Mouse (Mus musculus) midbrain, embryonic 13.5 days (tissue): ENCODE measurements around the gene Coro1b. TPM values are rescaled to one million over a fixed set of nuclear protein-coding genes. Genes with fewer than 3 reads are reported as not detected.

Source experiments
- ATAC-seq: fragments of 200-750 bp; cut with Nextera tagmentation; 2 replicates; pipeline ENCODE4 v1.8.0; 2017; ENCODE audit warnings: mild to moderate bottlenecking, moderate TSS enrichment, moderate library complexity
- H3K27ac ChIP-seq: fragments of 300-500 bp; sonication (generic); 2 replicates; pipeline ENCODE4 v1.5.1; 2015; ENCODE audit warnings: inconsistent platforms, mild to moderate bottlenecking, moderate library complexity
- H3K27me3 ChIP-seq: fragments of 300-500 bp; sonication (generic); 2 replicates; pipeline ENCODE4 v1.6.1; 2015; ENCODE audit warnings: mild to moderate bottlenecking, inconsistent platforms
- H3K36me3 ChIP-seq: fragments of 300-500 bp; sonication (generic); 2 replicates; pipeline ENCODE4 v1.6.1; 2015; ENCODE audit warnings: mild to moderate bottlenecking, inconsistent platforms
- H3K4me1 ChIP-seq: fragments of 300-500 bp; sonication (generic); replicated peaks from 2 replicates; pipeline ENCODE4 v1.6.1; 2015; ENCODE audit warnings: inconsistent platforms
- H3K4me2 ChIP-seq: fragments of 300-500 bp; sonication (generic); replicated peaks from 2 replicates; pipeline ENCODE4 v1.6.1; 2015; ENCODE audit warnings: moderate library complexity, mild to moderate bottlenecking, inconsistent platforms
- H3K4me3 ChIP-seq: fragments of 300-500 bp; sonication (generic); replicated peaks from 2 replicates; pipeline ENCODE4 v1.5.1; 2015; ENCODE audit warnings: mild to moderate bottlenecking, inconsistent platforms
- H3K9ac ChIP-seq: fragments of 300-500 bp; sonication (generic); replicated peaks from 2 replicates; pipeline ENCODE4 v1.6.1; 2015; ENCODE audit warnings: mild to moderate bottlenecking, inconsistent platforms
- H3K9me3 ChIP-seq: fragments of 300-500 bp; sonication (generic); 2 replicates; pipeline ENCODE4 v1.6.1; 2016; ENCODE audit warnings: mild to moderate bottlenecking, inconsistent platforms
- WGBS: fragments of 180-500 bp; shearing (Covaris S2); methylation state at CpG from one replicate; pipeline ENCODE4 v1.1.7; 2015; 5-methylcytosine and 5-hydroxymethylcytosine counted together
- polyA plus RNA-seq: library from polyadenylated mRNA; unstranded; fragments of >200 nt; fragmentation: Nextera tagmentation; extraction: Ambion mirVana; gene quantifications from 2 replicates; pipeline ENCODE4 v1.2.1, GENCODE M21; 2015

Gene Coro1b
- polyA plus RNA-seq, 1 experiment from 2014 or later, result 127 TPM

GRCm38 (mm10) chr19:4169378-4169784 lies 21.0 kb downstream of the Coro1b start:
- no peaks in the 10 kb centered on the region for H3K27me3 ChIP-seq
- peaks cover 9% of the 10 kb centered on the region for H3K4me1 ChIP-seq
- H3K36me3 ChIP-seq, result no peaks in the 10 kb centered on the region
- 1% methylated on average over 42 of the region's 43 CpGs for WGBS
- peak overlapping the region; percentile 70 for H3K4me2 ChIP-seq
- H3K4me3 ChIP-seq, result peak overlapping the region; percentile 42
- peak; percentile 97 for ATAC-seq
- H3K9ac ChIP-seq, result peak overlapping the region; percentile 77
- H3K9me3 ChIP-seq, result no peaks in the 10 kb centered on the region
- peak overlapping the region; percentile 90 for H3K27ac ChIP-seq

- no peaks in the 10 kb centered on the region for H3K9me3 ChIP-seq
- H3K27me3 ChIP-seq, result no peaks in the 10 kb centered on the region
- no peaks in the 10 kb centered on the region for H3K36me3 ChIP-seq
- peak overlapping the region; percentile 77 for H3K9ac ChIP-seq
- peak; percentile 79 for ATAC-seq
- H3K4me3 ChIP-seq, result peak overlapping the region; percentile 42
- WGBS, result 6% methylated on average over 27 of the region's 27 CpGs
- H3K27ac ChIP-seq, result peak overlapping the region; percentile 90
- peak overlapping the region; percentile 70 for H3K4me2 ChIP-seq
- H3K4me1 ChIP-seq, result peaks cover 9% of the 10 kb centered on the region
Measured at GRCm38 (mm10) chr19:4169810-4170209, 21.4 kb downstream of the Coro1b start.

GRCm38 (mm10) chr19:4170723-4171392 lies 22.4 kb downstream of the Coro1b start:
- Histone ChIP-seq H3K4me3 (no peak overlapping the region), H3K27ac (no peak overlapping the region), H3K4me1 (peaks cover 19% of the 10 kb centered on the region), H3K9me3 (no peaks in the 10 kb centered on the region), H3K36me3 (no peaks in the 10 kb centered on the region), H3K4me2 (no peak overlapping the region), H3K27me3 (no peaks in the 10 kb centered on the region), H3K9ac (no peak overlapping the region)
- no peak for ATAC-seq
- 91% methylated on average over 10 of the region's 10 CpGs for WGBS

GRCm38 (mm10) chr19:4171393-4172290 lies 23.2 kb downstream of the Coro1b start:
- peak overlapping the region; percentile 43 for H3K9ac ChIP-seq
- H3K4me1 ChIP-seq, result peaks cover 19% of the 10 kb centered on the region
- ATAC-seq, result no peak
- no peaks in the 10 kb centered on the region for H3K36me3 ChIP-seq
- no peaks in the 10 kb centered on the region for H3K9me3 ChIP-seq
- 77% methylated on average over 13 of the region's 13 CpGs for WGBS
- H3K4me3 ChIP-seq, result no peak overlapping the region
- H3K4me2 ChIP-seq, result no peak overlapping the region
- H3K27me3 ChIP-seq, result no peaks in the 10 kb centered on the region
- H3K27ac ChIP-seq, result no peak overlapping the region

GRCm38 (mm10) chr19:4172925-4173324 lies 24.5 kb downstream of the Coro1b start:
- Histone ChIP-seq H3K4me1 (peaks cover 19% of the 10 kb centered on the region), H3K9ac (no peak overlapping the region), H3K36me3 (no peaks in the 10 kb centered on the region), H3K4me2 (no peak overlapping the region), H3K27me3 (0 out of 2 replicates have a peak, but pooled peaks cover 3% of the 10 kb centered on the region), H3K9me3 (no peaks in the 10 kb centered on the region), H3K27ac (no peak overlapping the region), H3K4me3 (no peak overlapping the region)
- ATAC-seq, result no peak
- WGBS, result 61% methylated on average over 11 of the region's 11 CpGs

GRCm38 (mm10) chr19:4175368-4175947 lies 27.0 kb downstream of the Coro1b start, which contains the start of gene Carns1:
Gene Carns1, minus strand, starts transcription at chr19:4175479.
- no peaks in the 10 kb centered on the region for H3K9me3 ChIP-seq
- no peak within 1 kb of the TSS for H3K27ac ChIP-seq
- peak within 1 kb of the TSS; percentile 40 for H3K4me2 ChIP-seq
- H3K9ac ChIP-seq, result peak within 1 kb of the TSS; percentile 24
- peak; percentile 75 for ATAC-seq
- H3K36me3 ChIP-seq, result no peaks in the 10 kb centered on the region
- WGBS, result 2% methylated on average over 11 of the region's 11 CpGs
- H3K27me3 ChIP-seq, result 0 out of 2 replicates have a peak, but pooled peaks cover 3% of the 10 kb centered on the region
- H3K4me1 ChIP-seq, result peaks cover 10% of the 10 kb centered on the region
- H3K4me3 ChIP-seq, result no peak within 1 kb of the TSS

- H3K4me2 ChIP-seq, result no peak overlapping the region
- H3K36me3 ChIP-seq, result no peaks in the 10 kb centered on the region
- peaks cover 14% of the 10 kb centered on the region for H3K4me1 ChIP-seq
- H3K9me3 ChIP-seq, result no peaks in the 10 kb centered on the region
- ATAC-seq, result no peak
- 92% methylated on average over 7 of the region's 7 CpGs for WGBS
- no peak overlapping the region for H3K4me3 ChIP-seq
- no peak overlapping the region for H3K27ac ChIP-seq
- no peak overlapping the region for H3K9ac ChIP-seq
- H3K27me3 ChIP-seq, result 0 out of 2 replicates have a peak, but pooled peaks cover 3% of the 10 kb centered on the region
Measured at GRCm38 (mm10) chr19:4180411-4180810, 32.0 kb downstream of the Coro1b start.

GRCm38 (mm10) chr19:4181892-4182291 lies 33.5 kb downstream of the Coro1b start:
- Histone ChIP-seq H3K4me3 (no peak overlapping the region), H3K4me1 (peaks cover 9% of the 10 kb centered on the region), H3K36me3 (no peaks in the 10 kb centered on the region), H3K9ac (peak overlapping the region; percentile 28; the same call in 1 of the 2 replicates), H3K27me3 (0 out of 2 replicates have a peak, but pooled peaks cover 2% of the 10 kb centered on the region), H3K9me3 (no peaks in the 10 kb centered on the region), H3K27ac (no peak overlapping the region), H3K4me2 (no peak overlapping the region)
- ATAC-seq, result no peak
- 39% methylated on average over 3 of the region's 3 CpGs for WGBS

GRCm38 (mm10) chr19:4183689-4184088 lies 35.3 kb downstream of the Coro1b start:
- H3K27me3 ChIP-seq, result no peaks in the 10 kb centered on the region
- H3K27ac ChIP-seq, result no peak overlapping the region
- H3K4me1 ChIP-seq, result peaks cover 9% of the 10 kb centered on the region
- H3K4me3 ChIP-seq, result no peak overlapping the region
- no peak overlapping the region for H3K9ac ChIP-seq
- no peak overlapping the region for H3K4me2 ChIP-seq
- no peaks in the 10 kb centered on the region for H3K9me3 ChIP-seq
- no peak for ATAC-seq
- 63% methylated on average over 2 of the region's 2 CpGs for WGBS
- no peaks in the 10 kb centered on the region for H3K36me3 ChIP-seq

GRCm38 (mm10) chr19:4184976-4185975 lies 36.9 kb downstream of the Coro1b start:
- Histone ChIP-seq H3K27me3 (no peaks in the 10 kb centered on the region), H3K27ac (no peak overlapping the region), H3K4me1 (peaks cover 9% of the 10 kb centered on the region), H3K9ac (no peak overlapping the region), H3K4me2 (no peak overlapping the region), H3K36me3 (no peaks in the 10 kb centered on the region), H3K9me3 (no peaks in the 10 kb centered on the region), H3K4me3 (no peak overlapping the region)
- WGBS, result 65% methylated on average over 15 of the region's 15 CpGs
- no peak for ATAC-seq

- no peak overlapping the region for H3K4me3 ChIP-seq
- H3K36me3 ChIP-seq, result no peaks in the 10 kb centered on the region
- H3K9me3 ChIP-seq, result no peaks in the 10 kb centered on the region
- ATAC-seq, result no peak
- no peak overlapping the region for H3K4me2 ChIP-seq
- no peaks in the 10 kb centered on the region for H3K27me3 ChIP-seq
- H3K9ac ChIP-seq, result no peak overlapping the region
- WGBS, result 83% methylated on average over 3 of the region's 3 CpGs
- H3K4me1 ChIP-seq, result peaks cover 2% of the 10 kb centered on the region; the same call in 1 of the 2 replicates
- no peak overlapping the region for H3K27ac ChIP-seq
Measured at GRCm38 (mm10) chr19:4187303-4187702, 38.9 kb downstream of the Coro1b start.
